Comparison of ENCODE assay signal across 9 mouse cellular contexts in genomic region chr4:12655457-12656228, GRCm38 (mm10).
DNase-seq lines count a peak whose midpoint lies in the region; ATAC-seq lines count a peak whose summit lies in the region.
"Had no signal": no experiment of that assay in that cellular context is flagged by ENCODE, and none has a peak within 500 bp of the region (broad histone marks: within the 10 kb centered on the region; RNA-seq: fewer than 3 reads in every experiment).

No protein-coding gene starts in this region.

- H3K4me2 ChIP-seq in heart, embryonic 15.5 days: peak overlapping the region; percentile 52
- no peak overlapping the region for H3K4me2 ChIP-seq in forebrain, embryonic 15.5 days (replicated peaks)
- peak overlapping the region; percentile 42 for H3K4me2 ChIP-seq in intestine, embryonic 16.5 days (ENCODE audit: low read depth, low read length)
- peak overlapping the region; percentile 32 for H3K4me2 ChIP-seq in midbrain, embryonic 14.5 days (ENCODE audit: low read length)

- DNase-seq in heart, adult 8-10 months (ENCODE audit: low spot score): no peak
- peak; percentile 49 for DNase-seq in midbrain, embryonic 14.5 days
- no peak for DNase-seq in adrenal gland, postnatal 4 days (ENCODE audit: low spot score in 2 of 2)
- DNase-seq in ovary, postnatal 36 days (ENCODE audit: low spot score): no peak
- no peak for DNase-seq in right cerebral cortex, postnatal 36 days (ENCODE audit: low spot score in 2 of 2)
- DNase-seq: kidney, adult 8-10 months had no signal

- no peak overlapping the region for H3K9ac ChIP-seq in heart, embryonic 15.5 days
- no peak overlapping the region for H3K9ac ChIP-seq in forebrain, embryonic 15.5 days (replicated peaks)
- peak overlapping the region; percentile 11; the same call in 1 of the 2 replicates for H3K9ac ChIP-seq in intestine, embryonic 16.5 days (ENCODE audit: low read depth, low read length)
- H3K9ac ChIP-seq in midbrain, embryonic 14.5 days (replicated peaks; ENCODE audit: low read length): no peak overlapping the region; the same call in 1 of the 2 replicates

- no peaks in the 10 kb centered on the region for H3K4me1 ChIP-seq in heart, embryonic 15.5 days (replicated peaks)
- peaks cover 17% of the 10 kb centered on the region for H3K4me1 ChIP-seq in forebrain, embryonic 15.5 days
- peaks cover 6% of the 10 kb centered on the region; the same call in 1 of the 2 replicates for H3K4me1 ChIP-seq in intestine, embryonic 16.5 days (ENCODE audit: control insufficient read depth, insufficient read depth, low read length)
- H3K4me1 ChIP-seq in midbrain, embryonic 14.5 days (ENCODE audit: control insufficient read depth, insufficient read depth, low read length): peaks cover 24% of the 10 kb centered on the region

- peak overlapping the region; percentile 33 for H3K4me3 ChIP-seq in heart, embryonic 15.5 days
- no peak overlapping the region for H3K4me3 ChIP-seq in forebrain, embryonic 15.5 days
- peak overlapping the region; percentile 34 for H3K4me3 ChIP-seq in intestine, embryonic 16.5 days (ENCODE audit: low read length)
- no peak overlapping the region for H3K4me3 ChIP-seq in midbrain, embryonic 14.5 days (replicated peaks; ENCODE audit: low read depth, low read length)

- H3K9me3 ChIP-seq in heart, embryonic 15.5 days (replicated peaks): no peaks in the 10 kb centered on the region
- H3K9me3 ChIP-seq in forebrain, embryonic 15.5 days: no peaks in the 10 kb centered on the region
- no peaks in the 10 kb centered on the region for H3K9me3 ChIP-seq in intestine, embryonic 16.5 days (ENCODE audit: control insufficient read depth, low read length)
- no peaks in the 10 kb centered on the region for H3K9me3 ChIP-seq in midbrain, embryonic 14.5 days (ENCODE audit: control insufficient read depth, low read length)

- no peaks in the 10 kb centered on the region for H3K27me3 ChIP-seq in heart, embryonic 15.5 days
- no peaks in the 10 kb centered on the region for H3K27me3 ChIP-seq in forebrain, embryonic 15.5 days
- H3K27me3 ChIP-seq in intestine, embryonic 16.5 days (replicated peaks; ENCODE audit: control insufficient read depth, insufficient read depth, low read length): no peaks in the 10 kb centered on the region
- H3K27me3 ChIP-seq in midbrain, embryonic 14.5 days (ENCODE audit: control insufficient read depth, insufficient read depth, low read length): no peaks in the 10 kb centered on the region

- no peak for ATAC-seq in heart, embryonic 15.5 days (replicated peaks; ENCODE audit: insufficient number of reproducible peaks, insufficient read depth, low FRiP score, low read depth)
- ATAC-seq in forebrain, embryonic 15.5 days (replicated peaks): peak; percentile 74
- ATAC-seq in intestine, embryonic 16.5 days: peak; percentile 90
- peak; percentile 21; the same call in 1 of the 2 replicates for ATAC-seq in midbrain, embryonic 14.5 days (ENCODE audit: low FRiP score, low TSS enrichment)

- no peak overlapping the region for H3K27ac ChIP-seq in heart, embryonic 15.5 days
- no peak overlapping the region for H3K27ac ChIP-seq in forebrain, embryonic 15.5 days (replicated peaks)
- H3K27ac ChIP-seq in intestine, embryonic 16.5 days (ENCODE audit: low read length): no peak overlapping the region
- peak overlapping the region; percentile 57 for H3K27ac ChIP-seq in midbrain, embryonic 14.5 days (replicated peaks; ENCODE audit: low read depth, low read length)

- H3K36me3 ChIP-seq in heart, embryonic 15.5 days: no peaks in the 10 kb centered on the region
- no peaks in the 10 kb centered on the region for H3K36me3 ChIP-seq in forebrain, embryonic 15.5 days
- no peaks in the 10 kb centered on the region for H3K36me3 ChIP-seq in intestine, embryonic 16.5 days (ENCODE audit: control insufficient read depth, insufficient read depth, low read length)
- H3K36me3 ChIP-seq in midbrain, embryonic 14.5 days (ENCODE audit: control insufficient read depth, insufficient read depth, low read length): no peaks in the 10 kb centered on the region

- 39% methylated on average over 13 of the region's 13 CpGs for WGBS in heart, embryonic 15.5 days
- 32% methylated on average over 13 of the region's 13 CpGs for WGBS in forebrain, embryonic 15.5 days
- WGBS in intestine, embryonic 16.5 days: 23% methylated on average over 13 of the region's 13 CpGs
- 19% methylated on average over 13 of the region's 13 CpGs for WGBS in midbrain, embryonic 14.5 days

Comparison
In these comparisons a context has a peak if more than half of its experiments do, and no peak if none do; other contexts are left out.
1. H3K4me3 ChIP-seq: peak in heart, embryonic 15.5 days (single experiment) and intestine, embryonic 16.5 days (single experiment); none in forebrain, embryonic 15.5 days (single experiment) and midbrain, embryonic 14.5 days (single experiment).